Mouse (Mus musculus): ENCODE data around the gene Pemt. TPM values are rescaled to one million over a fixed set of nuclear protein-coding genes. Genes with fewer than 3 reads are reported as not detected.

Gene Pemt
- total and polyA plus RNA-seq, 2 experiments from 2014 or later, result 6.9 to 11.9 TPM

DNA sequence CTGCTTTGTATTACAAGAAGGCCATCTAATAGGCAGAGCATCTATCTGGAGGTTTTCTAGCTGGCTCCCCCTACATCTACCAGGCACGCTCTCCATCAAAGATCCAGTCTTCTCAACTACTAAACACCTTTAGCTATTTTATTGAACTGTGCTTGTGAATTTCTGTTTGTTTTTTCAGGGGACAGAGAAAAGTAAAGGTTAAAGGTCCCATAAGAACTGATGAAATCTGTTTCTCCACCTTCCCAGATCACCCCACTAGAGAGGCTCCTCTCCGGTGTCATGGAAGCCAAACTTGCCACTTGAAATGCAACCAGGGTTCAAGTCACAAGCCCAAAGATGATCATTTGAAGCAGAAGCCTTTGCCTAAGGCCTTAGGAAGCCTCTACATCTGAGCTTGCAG is 2.6 kb upstream of the Pemt start:
- 86% methylated on average over 2 of the region's 2 CpGs for WGBS
- ATAC-seq (ENCODE audit: insufficient read depth, low read depth) (no peak), DNase-seq (ENCODE audit: low spot score) (no peak)
- Histone ChIP-seq H3K36me3 (replicated peaks; ENCODE audit: control insufficient read depth, insufficient read depth, low read length) (no peaks in the 10 kb centered on the region), H3K27me3 (ENCODE audit: control insufficient read depth, insufficient read depth, low read length) (no peaks in the 10 kb centered on the region), H3K9ac (replicated peaks; ENCODE audit: low read depth, low read length) (no peak overlapping the region), H3K9me3 (replicated peaks; ENCODE audit: control insufficient read depth, low read length) (no peaks in the 10 kb centered on the region), H3K27ac (ENCODE audit: low read depth) (no peak overlapping the region), H3K4me3 (ENCODE audit: low read depth, low read length) (no peak overlapping the region), H3K4me1 (ENCODE audit: control insufficient read depth, insufficient read depth) (peaks cover 6% of the 10 kb centered on the region), H3K4me2 (ENCODE audit: low read depth, low read length) (no peak overlapping the region)
- TF ChIP-seq EP300 (IDR thresholded peaks at IDR 0.05; ENCODE audit: low read depth), result no peak

DNA sequence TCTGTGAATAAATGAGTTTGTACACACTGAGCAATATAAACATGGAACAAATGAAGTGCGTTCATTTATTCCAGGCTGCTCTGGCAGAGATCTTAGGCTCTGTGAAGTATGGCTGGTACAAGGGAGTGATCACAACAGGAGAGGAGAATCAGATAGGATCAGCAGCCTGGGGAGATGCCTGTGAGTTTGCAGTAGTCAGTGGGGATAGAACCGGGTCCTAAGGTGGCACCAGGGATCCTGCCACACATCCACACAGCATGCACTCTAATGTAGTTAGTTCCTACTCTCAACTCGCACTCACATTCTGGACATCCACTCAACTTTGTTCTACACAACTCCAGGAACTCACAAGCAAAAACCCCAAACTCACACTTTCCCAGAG is 622 bp downstream of the Pemt start:
- WGBS, result 9% methylated on average over 3 of the region's 3 CpGs
- Histone ChIP-seq H3K4me3 (ENCODE audit: low read depth, low read length) (peak overlapping the region; percentile 56), H3K27ac (ENCODE audit: low read depth) (peak overlapping the region; percentile 80), H3K9ac (replicated peaks; ENCODE audit: low read depth, low read length) (peak overlapping the region; percentile 44), H3K36me3 (replicated peaks; ENCODE audit: control insufficient read depth, insufficient read depth, low read length) (no peaks in the 10 kb centered on the region), H3K9me3 (replicated peaks; ENCODE audit: control insufficient read depth, low read length) (no peaks in the 10 kb centered on the region), H3K27me3 (ENCODE audit: control insufficient read depth, insufficient read depth, low read length) (no peaks in the 10 kb centered on the region), H3K4me2 (ENCODE audit: low read depth, low read length) (peak overlapping the region; percentile 68), H3K4me1 (ENCODE audit: control insufficient read depth, insufficient read depth) (peaks cover 6% of the 10 kb centered on the region)
- no peak for TF ChIP-seq CTCF (IDR thresholded peaks at IDR 0.05; ENCODE audit: low read depth)
- no peak for TF ChIP-seq EP300 (IDR thresholded peaks at IDR 0.05; ENCODE audit: low read depth)
- DNase-seq (ENCODE audit: low spot score) (no peak), ATAC-seq (ENCODE audit: insufficient read depth, low read depth) (no peak)

DNA sequence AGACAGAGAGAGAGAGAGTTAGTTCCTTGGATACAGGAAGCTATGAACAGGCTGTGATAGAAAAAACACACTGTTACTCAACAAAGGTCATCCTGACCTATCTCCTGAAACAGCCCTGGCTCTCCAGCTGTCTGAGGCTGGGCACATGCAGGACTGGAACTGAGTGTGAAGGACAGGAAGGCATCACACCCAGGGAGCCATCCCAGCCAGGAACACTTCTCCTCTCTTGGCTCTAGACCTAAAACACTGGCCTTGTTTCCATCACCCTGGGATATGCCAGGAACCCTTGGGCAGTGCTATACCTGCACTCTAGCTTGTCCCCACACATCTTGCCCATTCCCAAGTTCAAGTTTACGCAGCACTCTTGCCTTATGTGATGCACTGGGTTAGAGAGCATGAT is 1.5 kb downstream of the Pemt start:
- Histone ChIP-seq H3K4me1 (ENCODE audit: control insufficient read depth, insufficient read depth) (peaks cover 6% of the 10 kb centered on the region), H3K36me3 (replicated peaks; ENCODE audit: control insufficient read depth, insufficient read depth, low read length) (no peaks in the 10 kb centered on the region), H3K4me3 (ENCODE audit: low read depth, low read length) (no peak overlapping the region), H3K9me3 (replicated peaks; ENCODE audit: control insufficient read depth, low read length) (no peaks in the 10 kb centered on the region), H3K9ac (replicated peaks; ENCODE audit: low read depth, low read length) (no peak overlapping the region), H3K27ac (ENCODE audit: low read depth) (no peak overlapping the region), H3K4me2 (ENCODE audit: low read depth, low read length) (no peak overlapping the region), H3K27me3 (ENCODE audit: control insufficient read depth, insufficient read depth, low read length) (no peaks in the 10 kb centered on the region)
- ATAC-seq (ENCODE audit: insufficient read depth, low read depth) (no peak), DNase-seq (ENCODE audit: low spot score) (no peak)
- TF ChIP-seq EP300 (IDR thresholded peaks at IDR 0.05; ENCODE audit: low read depth) (no peak), CTCF (IDR thresholded peaks at IDR 0.05; ENCODE audit: low read depth) (no peak)
- 94% methylated on average over 1 of the region's 1 CpGs for WGBS

DNA sequence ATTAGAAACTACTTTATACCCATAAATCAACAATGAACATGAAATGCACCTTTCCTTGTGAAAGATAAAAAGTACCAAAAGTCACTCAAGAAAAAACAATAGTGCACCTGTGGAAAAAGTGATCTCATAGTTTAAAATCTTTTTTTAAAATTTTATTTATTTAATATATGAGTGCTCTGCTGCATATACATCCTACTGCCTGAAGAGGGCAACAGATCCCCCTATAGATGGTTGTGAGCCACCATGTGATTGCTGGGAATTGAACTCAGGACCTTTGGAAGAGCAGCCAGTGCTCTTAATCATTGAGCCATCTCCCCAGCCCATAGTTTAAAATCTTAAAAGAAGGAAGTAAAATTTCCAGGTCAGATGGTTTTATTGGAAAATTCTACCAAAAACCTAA is 4.0 kb downstream of the Pemt start:
- no peaks in the 10 kb centered on the region for H3K9me3 ChIP-seq (replicated peaks; ENCODE audit: control insufficient read depth, low read length)
- H3K4me1 ChIP-seq (ENCODE audit: control insufficient read depth, insufficient read depth), result peaks cover 6% of the 10 kb centered on the region
- H3K9ac ChIP-seq (replicated peaks; ENCODE audit: low read depth, low read length), result no peak overlapping the region
- H3K4me3 ChIP-seq (ENCODE audit: low read depth, low read length), result no peak overlapping the region
- TF ChIP-seq EP300 (IDR thresholded peaks at IDR 0.05; ENCODE audit: low read depth) (no peak), CTCF (IDR thresholded peaks at IDR 0.05; ENCODE audit: low read depth) (no peak)
- ATAC-seq (ENCODE audit: insufficient read depth, low read depth), result no peak
- no peaks in the 10 kb centered on the region for H3K27me3 ChIP-seq (ENCODE audit: control insufficient read depth, insufficient read depth, low read length)
- no peak overlapping the region for H3K27ac ChIP-seq (ENCODE audit: low read depth)
- no peak for DNase-seq (ENCODE audit: low spot score)
- no peaks in the 10 kb centered on the region for H3K36me3 ChIP-seq (replicated peaks; ENCODE audit: control insufficient read depth, insufficient read depth, low read length)
- H3K4me2 ChIP-seq (ENCODE audit: low read depth, low read length), result no peak overlapping the region

DNA sequence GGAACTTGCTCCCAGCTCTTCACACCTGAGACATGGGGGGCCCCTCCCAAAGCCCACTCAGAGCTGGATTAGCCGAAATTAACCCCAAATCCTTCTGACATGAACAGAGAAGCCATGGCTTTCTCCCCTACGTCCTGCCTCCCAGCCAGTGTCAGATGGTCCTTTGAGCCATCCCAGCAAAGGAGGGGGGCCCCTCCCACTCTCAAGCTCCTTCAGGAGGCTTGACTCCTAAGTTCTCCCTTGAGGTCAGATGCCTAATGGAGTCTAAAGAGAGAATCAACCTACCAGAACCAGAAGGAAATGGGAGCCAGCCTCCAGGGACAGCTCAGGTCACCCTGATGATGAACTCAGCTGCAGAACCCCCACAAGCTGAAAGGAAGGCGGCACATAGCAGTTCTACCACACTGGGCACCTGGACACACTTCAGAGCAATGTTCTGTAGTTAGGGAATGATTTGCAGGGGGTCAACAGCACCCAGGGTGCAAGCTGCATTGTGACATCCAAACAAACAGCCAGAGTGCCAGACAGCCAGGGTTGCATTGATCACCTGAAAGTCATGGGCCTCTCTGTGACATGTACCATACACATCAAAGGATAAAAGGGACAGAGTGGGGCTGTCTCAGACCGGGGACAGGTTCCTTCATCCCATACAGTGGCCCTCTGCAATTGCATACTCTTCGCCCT is 9.6 kb downstream of the Pemt start:
- no peak overlapping the region for H3K27ac ChIP-seq (ENCODE audit: low read depth)
- no peak overlapping the region for H3K9ac ChIP-seq (replicated peaks; ENCODE audit: low read depth, low read length)
- TF ChIP-seq EP300 (IDR thresholded peaks at IDR 0.05; ENCODE audit: low read depth) (no peak), CTCF (IDR thresholded peaks at IDR 0.05; ENCODE audit: low read depth) (no peak)
- no peak for ATAC-seq (ENCODE audit: insufficient read depth, low read depth)
- no peaks in the 10 kb centered on the region for H3K27me3 ChIP-seq (ENCODE audit: control insufficient read depth, insufficient read depth, low read length)
- no peaks in the 10 kb centered on the region for H3K9me3 ChIP-seq (replicated peaks; ENCODE audit: control insufficient read depth, low read length)
- DNase-seq (ENCODE audit: low spot score), result no peak
- H3K36me3 ChIP-seq (replicated peaks; ENCODE audit: control insufficient read depth, insufficient read depth, low read length), result no peaks in the 10 kb centered on the region
- H3K4me2 ChIP-seq (ENCODE audit: low read depth, low read length), result no peak overlapping the region
- WGBS, result 60% methylated on average over 5 of the region's 5 CpGs
- no peak overlapping the region for H3K4me3 ChIP-seq (ENCODE audit: low read depth, low read length)
- no peaks in the 10 kb centered on the region for H3K4me1 ChIP-seq (ENCODE audit: control insufficient read depth, insufficient read depth)

DNA sequence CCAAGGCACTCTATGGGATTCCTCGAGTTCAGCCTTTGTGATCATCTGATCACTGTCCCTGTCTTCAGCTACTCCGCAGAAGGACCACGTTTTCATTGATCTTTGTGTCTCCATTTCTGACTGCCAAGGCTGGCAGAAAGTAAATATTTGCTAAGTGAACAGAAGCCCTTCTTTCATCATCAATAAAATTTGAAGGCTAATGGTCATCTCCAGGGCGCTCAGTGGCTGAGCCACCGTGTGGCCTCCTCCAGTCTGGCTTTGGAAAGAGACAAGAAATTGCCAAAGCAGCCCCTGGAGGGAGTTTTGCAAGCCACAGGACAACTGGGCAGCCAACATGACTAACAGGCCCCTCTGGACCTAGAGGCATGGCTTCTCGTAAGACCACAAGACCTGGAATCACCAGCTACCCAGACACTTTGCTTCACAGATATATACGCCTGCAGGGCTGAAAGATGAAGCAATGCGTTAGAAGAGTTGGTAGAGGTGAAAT is 11.3 kb downstream of the Pemt start:
- 88% methylated on average over 8 of the region's 8 CpGs for WGBS
- no peak for ATAC-seq (ENCODE audit: insufficient read depth, low read depth)
- DNase-seq (ENCODE audit: low spot score), result no peak

More for the DNA sequence above, 11.3 kb downstream of the Pemt start:
- no peak overlapping the region for H3K27ac ChIP-seq (ENCODE audit: low read depth)
- H3K9me3 ChIP-seq (replicated peaks; ENCODE audit: control insufficient read depth, low read length), result no peaks in the 10 kb centered on the region
- H3K9ac ChIP-seq (replicated peaks; ENCODE audit: low read depth, low read length), result no peak overlapping the region
- H3K27me3 ChIP-seq (ENCODE audit: control insufficient read depth, insufficient read depth, low read length), result no peaks in the 10 kb centered on the region
- no peak for TF ChIP-seq EP300 (IDR thresholded peaks at IDR 0.05; ENCODE audit: low read depth)
- no peak for TF ChIP-seq CTCF (IDR thresholded peaks at IDR 0.05; ENCODE audit: low read depth)
- no peak overlapping the region for H3K4me3 ChIP-seq (ENCODE audit: low read depth, low read length)
- no peak overlapping the region for H3K4me2 ChIP-seq (ENCODE audit: low read depth, low read length)
- H3K4me1 ChIP-seq (ENCODE audit: control insufficient read depth, insufficient read depth), result no peaks in the 10 kb centered on the region
- H3K36me3 ChIP-seq (replicated peaks; ENCODE audit: control insufficient read depth, insufficient read depth, low read length), result no peaks in the 10 kb centered on the region

All from heart, postnatal 0 days (tissue).